Mouse (Mus musculus): ENCODE data around the gene Olfr398.

DNA sequence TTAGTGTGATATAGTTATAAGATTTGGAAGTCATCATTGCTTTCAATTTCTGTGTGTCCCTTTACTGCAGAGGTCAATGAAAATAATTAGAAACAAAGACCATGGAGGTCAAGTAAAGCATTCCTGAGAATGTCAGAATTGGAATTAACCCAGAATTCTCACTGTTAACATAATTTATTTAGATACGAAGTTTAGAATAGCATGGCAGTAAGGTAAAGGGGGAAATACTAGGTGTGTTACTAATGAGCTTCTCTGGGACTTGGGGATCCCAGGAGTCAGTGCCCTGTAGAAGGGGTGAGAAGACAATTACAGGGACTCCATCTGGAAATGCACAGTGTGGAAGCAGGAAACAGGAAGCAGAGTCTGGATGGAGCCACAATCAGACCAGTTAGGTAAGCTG, 29.7 kb downstream of the Olfr398 start, which contains the start of gene Olfr397:
- no peak for TF ChIP-seq CTCF (conservative IDR thresholded peaks at IDR 0.05; ENCODE audit: low read length)
- no peak for TF ChIP-seq POU5F1 (IDR thresholded peaks at IDR 0.05; ENCODE audit: borderline replicate concordance, low read length)
- TF ChIP-seq NANOG (IDR thresholded peaks at IDR 0.05; ENCODE audit: borderline replicate concordance, low read length): no peak
